ENCODE assay signal across 7 mouse cellular contexts in the genomic region with DNA sequence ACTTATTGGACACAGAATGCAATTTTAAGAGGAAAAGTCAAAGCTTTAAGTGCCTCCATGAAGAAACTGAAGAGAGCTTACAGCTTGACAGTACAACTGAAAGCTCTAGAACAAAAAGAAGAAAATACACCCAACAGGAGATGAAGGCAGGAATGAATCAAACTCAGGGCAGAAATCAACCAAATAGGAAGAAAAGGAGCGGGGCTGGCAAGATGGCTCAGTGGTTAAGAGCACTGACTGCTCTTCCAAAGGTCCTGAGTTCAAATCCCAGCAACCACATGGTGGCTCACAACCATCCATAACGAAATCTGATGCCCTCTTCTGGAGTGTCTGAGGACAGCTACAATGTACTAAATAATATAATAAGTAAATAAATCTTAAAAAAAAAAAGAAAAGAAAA.
DNase-seq lines count a peak whose midpoint lies in the region; TF ChIP-seq lines count a peak whose summit lies in the region.
"Not testable (repeated sequence)": the region's sequence is repeated elsewhere in the genome, so short reads cannot be mapped to it uniquely, and the experiment has no call there.

No protein-coding gene starts in this region.

- intact Hi-C loops in gastrocnemius, adult 2 months (cut with DNase I); gastrocnemius, postnatal 36 days (cut with DNase I): not testable (repeated sequence)

- H3K4me3 ChIP-seq in gastrocnemius, adult 2 months = not testable (repeated sequence)

- TF ChIP-seq CTCF in gastrocnemius, adult 2 months (IDR thresholded peaks at IDR 0.05) = not testable (repeated sequence)

- DNase-seq in adrenal gland, postnatal 10 days = peak; percentile 8
- peak; percentile 25 for DNase-seq in gastrocnemius, adult 2 months
- peak; percentile 12 to 17 for DNase-seq in gastrocnemius, postnatal 36 days
- peak; percentile 21 for DNase-seq in kidney, adult 11 months
- DNase-seq in layer of hippocampus, adult 11-12 months (ENCODE audit: low spot score) = peak; percentile 21
- DNase-seq in right cerebral cortex, postnatal 14 days = peak; percentile 10
- peak; percentile 15 for DNase-seq in thymus, postnatal 4 days

- H3K27ac ChIP-seq in gastrocnemius, adult 2 months = not testable (repeated sequence)
